Mouse (Mus musculus) fat pad, adult 2 months (tissue): ENCODE data around the gene Rubcnl.

ENCODE experiments used
- DNase-seq: peaks from one replicate; pipeline ENCODE4 v3.0.0-alpha.2; 2011; ENCODE audit warnings: low read depth, low spot score; ENCODE audit errors: extremely low read depth

Gene Rubcnl

DNA sequence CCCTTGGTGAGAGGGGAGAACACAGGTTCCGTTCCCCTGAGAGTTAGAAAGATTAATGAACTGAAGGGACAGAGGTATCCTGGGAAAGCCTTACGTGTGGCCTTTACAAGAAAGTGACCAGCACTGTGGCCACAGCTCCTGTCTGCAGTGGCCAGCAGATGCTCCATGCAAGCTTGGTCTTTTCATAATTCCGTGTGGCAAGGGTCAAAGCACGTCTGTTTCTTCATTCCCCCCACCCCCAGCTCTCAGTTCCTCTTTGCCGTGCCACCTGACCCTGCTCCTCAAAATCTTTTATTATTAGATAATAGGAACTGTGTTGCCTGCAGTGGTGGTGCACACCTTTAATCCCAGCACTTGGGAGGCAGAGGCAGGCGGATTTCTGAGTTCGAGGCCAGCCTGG lies 1.4 kb downstream of the Rubcnl start:
- DNase-seq: no peak

- DNase-seq: no peak
These were observed 2.3 kb downstream of the Rubcnl start for GRCm38 (mm10) chr14:75017877-75018825.

- DNase-seq: no peak
These were observed 3.0 kb downstream of the Rubcnl start for GRCm38 (mm10) chr14:75018829-75019228.

DNA sequence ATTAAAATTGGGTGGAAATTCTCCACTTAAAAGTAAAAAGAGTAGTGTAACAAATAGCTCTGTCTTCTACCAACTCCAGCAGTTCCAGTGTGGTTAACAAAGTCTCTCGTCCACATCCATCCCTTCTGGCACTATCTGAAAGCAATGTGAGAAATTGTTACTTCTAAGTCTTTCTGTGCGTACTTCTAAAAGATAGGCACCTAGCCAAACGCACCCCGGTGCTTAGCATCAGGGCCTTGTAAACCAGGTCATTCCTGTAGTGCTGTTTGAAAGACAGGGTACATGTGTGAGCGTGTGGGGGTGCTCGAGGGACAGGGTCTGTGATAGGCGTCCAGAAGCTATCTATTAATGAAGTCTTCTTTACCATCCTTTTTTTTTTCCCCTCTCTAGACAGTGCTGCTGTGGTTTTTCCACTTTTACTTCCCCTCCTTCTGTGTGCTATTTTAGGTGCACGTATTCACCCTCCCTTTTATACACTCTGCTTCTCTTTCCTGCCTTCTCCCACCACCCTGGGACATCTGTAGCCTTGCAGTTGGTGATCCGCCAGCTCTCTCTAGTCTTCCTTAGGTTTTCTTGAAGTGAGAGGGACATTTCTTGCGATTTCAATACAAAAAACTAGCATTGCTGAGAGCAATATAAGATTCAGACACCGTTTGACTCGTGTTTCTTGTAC lies 4.9 kb downstream of the Rubcnl start:
- no peak for DNase-seq

- no peak for DNase-seq
These were observed 6.7 kb downstream of the Rubcnl start for GRCm38 (mm10) chr14:75022522-75022921.

DNA sequence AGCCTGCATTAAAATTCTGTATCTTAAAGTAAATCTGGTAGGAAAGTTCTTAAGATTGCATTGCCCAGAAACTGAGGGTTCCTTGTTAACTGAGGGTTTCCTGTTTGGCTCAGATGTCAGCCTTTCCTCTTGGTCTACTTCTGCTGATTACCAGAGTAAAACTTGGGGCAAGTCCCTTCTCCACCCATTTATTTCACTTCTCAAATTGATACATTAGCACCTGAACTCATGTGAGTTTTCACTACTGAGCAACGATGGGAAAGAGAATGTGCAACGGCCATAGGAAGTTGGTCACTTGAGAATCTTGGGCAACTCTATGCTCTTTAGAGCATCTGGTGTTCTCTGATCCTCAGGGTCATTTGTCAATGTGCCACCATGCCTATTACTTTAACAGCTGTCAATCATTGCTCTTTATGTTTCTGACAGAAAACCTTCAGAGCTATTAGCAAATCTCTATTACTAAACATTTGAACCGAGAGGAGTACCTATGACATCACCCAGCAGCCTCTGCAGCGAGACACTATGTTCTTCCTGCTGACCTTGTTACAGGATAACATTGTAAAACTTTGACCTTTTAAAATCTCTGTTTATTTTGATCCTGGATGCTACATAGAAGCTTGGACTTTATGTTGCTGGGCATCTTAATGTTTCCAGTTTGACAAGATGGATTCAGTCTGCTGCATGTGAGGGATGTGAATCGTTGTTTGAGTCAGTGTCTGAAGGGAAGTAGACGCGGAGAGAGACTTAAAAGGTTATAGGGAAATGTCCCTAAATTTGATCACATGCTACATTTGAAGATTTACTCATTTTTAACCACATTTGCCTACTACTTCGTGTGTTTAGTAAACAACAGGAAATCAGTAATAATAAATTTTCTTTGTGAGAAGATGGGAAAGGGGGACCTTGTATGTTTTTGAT lies 9.2 kb downstream of the Rubcnl start:
- no peak for DNase-seq

DNA sequence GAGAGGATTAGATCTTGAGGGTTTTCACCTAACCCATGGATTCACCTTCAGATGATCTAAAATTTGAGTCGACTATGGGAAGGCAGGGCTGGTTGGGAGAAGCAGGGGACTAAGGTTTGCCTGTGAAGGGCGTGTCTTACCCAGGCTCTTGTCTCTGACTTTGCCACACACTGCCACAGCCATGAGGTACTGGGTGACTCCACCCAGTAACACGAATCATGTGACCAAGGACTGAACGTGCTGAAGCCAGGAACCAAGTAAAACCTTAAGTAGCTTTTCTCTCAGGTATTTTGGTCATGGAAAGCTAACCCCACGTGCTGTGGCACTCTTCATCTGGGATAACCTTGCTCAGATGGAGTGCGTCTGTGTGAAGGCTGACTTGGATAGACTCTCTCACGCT lies 14.9 kb downstream of the Rubcnl start:
- DNase-seq: no peak

- no peak for DNase-seq
These were observed 16.3 kb downstream of the Rubcnl start for GRCm38 (mm10) chr14:75031999-75032575.

GRCm38 (mm10) chr14:75032742-75033141 lies 16.9 kb downstream of the Rubcnl start:
- no peak for DNase-seq

DNA sequence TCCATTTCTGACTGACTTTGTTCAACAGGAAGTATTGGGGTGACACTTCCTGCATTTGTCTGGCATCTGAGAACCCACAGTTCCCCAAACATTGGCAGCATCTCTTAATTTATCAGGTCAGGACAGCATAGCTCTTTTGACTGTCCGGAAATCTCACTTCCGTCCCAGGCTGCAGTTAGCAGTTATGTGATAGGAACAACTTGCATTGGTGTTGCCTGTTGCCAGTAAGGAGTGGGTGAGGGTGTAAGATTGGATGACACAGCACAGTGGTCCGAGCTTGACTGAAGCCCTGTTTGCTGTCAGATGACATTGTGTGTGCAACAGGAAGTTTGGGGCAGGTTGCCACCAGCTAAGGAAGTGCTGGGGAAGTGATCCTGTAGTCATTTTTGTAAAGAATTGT lies 18.4 kb downstream of the Rubcnl start:
- DNase-seq: no peak

DNA sequence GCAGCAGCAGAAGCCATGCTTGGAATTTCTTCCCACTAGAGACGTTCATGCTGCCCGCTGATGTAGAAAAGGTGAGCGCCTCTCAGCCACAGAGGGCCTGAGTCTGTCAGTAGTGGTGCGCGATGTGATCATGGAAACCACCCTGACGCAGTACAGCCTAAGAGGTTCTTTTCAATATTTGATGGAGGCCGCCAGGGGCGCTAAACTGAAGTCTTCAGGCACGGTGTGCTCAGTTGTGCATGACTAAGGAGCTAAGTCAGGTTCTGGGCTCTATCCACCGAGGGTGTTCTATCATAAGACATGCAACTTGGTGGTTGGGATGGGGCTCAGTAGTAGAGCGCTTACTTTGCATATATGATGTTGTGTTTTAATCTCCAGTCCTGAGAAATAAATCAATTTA lies 19.6 kb downstream of the Rubcnl start:
- DNase-seq: no peak

DNA sequence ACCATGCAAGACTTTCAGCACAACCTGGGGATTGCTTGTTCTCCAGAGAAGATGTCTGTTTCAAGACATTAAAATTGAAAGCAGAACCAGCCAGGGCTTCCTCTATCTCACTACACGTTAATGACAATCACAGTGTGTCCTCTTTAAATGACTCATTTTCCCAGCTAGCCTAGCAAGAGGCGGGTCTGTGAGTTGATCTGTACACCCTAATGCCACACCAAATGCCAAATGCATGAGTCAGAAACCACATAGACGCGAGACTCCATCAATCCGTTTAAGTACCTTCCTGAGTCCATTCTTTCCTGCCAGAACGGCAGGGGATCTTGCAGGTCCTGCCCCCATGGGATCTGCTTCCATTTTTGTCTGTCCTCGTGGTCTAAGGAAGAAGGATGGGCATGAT lies 29.4 kb downstream of the Rubcnl start:
- no peak for DNase-seq

- no peak for DNase-seq
These were observed 36.6 kb downstream of the Rubcnl start for GRCm38 (mm10) chr14:75052451-75052850.

DNA sequence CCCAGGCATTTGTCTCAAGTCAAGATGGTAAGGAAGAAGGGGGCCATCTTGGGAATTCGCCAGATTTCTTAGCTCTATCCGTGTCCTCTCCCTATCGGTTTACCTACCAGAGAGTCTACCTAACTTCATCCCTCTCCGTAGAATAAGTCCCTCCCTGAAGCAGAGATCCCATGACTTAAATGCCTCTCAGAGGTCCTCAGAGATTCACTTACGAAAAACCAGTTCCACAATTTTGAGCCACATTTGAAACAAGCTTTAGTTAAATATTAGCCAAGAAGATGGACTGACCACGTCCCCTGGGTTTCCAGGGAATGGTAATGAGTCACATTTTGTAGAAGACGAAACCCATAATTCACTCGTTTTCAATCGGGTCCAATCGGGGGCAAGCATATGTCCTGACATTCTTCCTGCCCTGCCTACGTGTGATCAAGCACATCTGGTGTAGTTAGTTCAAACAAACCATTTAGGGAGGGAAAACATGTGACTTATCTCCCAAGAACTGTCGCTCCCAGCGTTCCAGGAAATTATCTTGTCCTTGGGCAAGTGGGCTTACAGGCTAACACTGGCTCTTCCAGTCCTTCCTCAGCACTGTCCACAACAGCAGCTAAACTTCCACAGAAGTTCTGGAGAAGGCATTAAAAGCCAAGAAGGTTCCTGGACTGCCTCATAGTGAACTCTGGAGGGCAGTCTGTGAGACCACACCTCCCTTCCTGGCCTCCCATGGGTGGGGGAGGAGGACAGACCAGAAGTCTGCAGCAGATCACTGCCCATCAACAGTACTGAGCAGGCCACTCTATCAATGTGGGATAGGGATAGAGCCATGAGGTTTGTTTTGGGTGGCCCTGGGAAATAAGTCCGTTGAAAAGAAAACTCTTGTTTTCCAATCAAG lies 38.9 kb downstream of the Rubcnl start:
- DNase-seq: no peak

- no peak for DNase-seq
These were observed 41.1 kb downstream of the Rubcnl start for GRCm38 (mm10) chr14:75056861-75057431.

DNA sequence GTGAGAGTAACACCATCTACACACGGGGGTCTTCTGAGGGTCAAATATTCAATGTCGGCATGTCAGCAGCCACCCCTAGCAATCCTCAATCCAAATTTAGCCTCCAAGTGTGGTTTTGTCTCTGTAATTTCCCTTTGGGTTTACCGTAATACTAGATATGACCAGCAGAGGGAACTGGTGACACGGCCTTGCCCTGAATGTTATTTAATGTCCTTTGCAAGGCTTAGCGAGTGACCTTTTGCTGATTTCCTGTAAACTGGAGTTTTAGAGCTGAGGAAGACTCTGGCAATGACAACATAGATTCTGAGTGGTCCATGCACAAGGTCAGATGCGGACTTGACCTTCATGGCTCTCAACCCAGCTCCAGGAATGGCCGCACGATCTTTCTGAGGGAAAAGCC lies 44.7 kb downstream of the Rubcnl start:
- no peak for DNase-seq

DNA sequence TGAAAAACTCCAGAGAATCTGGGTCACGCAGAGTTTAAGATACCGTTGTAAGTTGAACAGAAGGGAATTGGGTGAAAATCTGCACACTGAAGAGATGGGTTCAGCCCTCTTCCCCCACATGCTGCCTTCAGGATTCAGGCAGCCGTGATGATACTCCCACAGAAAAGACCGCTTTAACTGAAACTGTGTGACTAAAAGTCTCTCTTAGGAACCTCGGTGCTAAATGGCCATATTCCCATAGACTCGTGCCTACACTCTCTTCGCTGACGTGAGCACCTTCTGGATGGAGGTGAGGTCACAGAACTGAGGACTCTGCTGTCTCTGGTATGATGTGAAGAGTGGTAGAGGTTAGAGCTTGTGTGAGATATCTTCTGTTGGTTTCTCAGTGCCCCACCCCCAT lies 48.1 kb downstream of the Rubcnl start:
- DNase-seq: no peak

- no peak for DNase-seq
These were observed 48.7 kb downstream of the Rubcnl start for GRCm38 (mm10) chr14:75064520-75064919.

GRCm38 (mm10) chr14:75065211-75065610 lies 49.4 kb downstream of the Rubcnl start:
- no peak for DNase-seq
